ENCODE assay signal across 18 mouse cellular contexts in genomic region chr10:37219936-37220335, GRCm38 (mm10).
A peak's percentile ranks its signal among the peaks of the same experiment; 100 is the strongest.
DNase-seq lines count a peak whose midpoint lies in the region; ATAC-seq lines count a peak whose summit lies in the region.
"Had no signal": no experiment of that assay in that cellular context is flagged by ENCODE, and none has a peak within 500 bp of the region (broad histone marks: within the 10 kb centered on the region; RNA-seq: fewer than 3 reads in every experiment).

No protein-coding gene starts in this region.

- WGBS in kidney, embryonic 14.5 days = 52% methylated on average over 4 of the region's 4 CpGs
- 57% methylated on average over 4 of the region's 4 CpGs for WGBS in kidney, embryonic 15.5 days
- WGBS in liver, embryonic 15.5 days (ENCODE audit: insufficient replicate concordance) = 44% methylated on average over 4 of the region's 4 CpGs

- ATAC-seq in kidney, embryonic 14.5 days (ENCODE audit: low FRiP score, low TSS enrichment) = no peak
- peak; percentile 15; the same call in 1 of the 2 replicates for ATAC-seq in kidney, embryonic 15.5 days (replicated peaks; ENCODE audit: low FRiP score)
- ATAC-seq in liver, embryonic 15.5 days (ENCODE audit: insufficient read depth) = peak; percentile 16; the same call in 1 of the 2 replicates

- no peak overlapping the region for H3K9ac ChIP-seq in kidney, embryonic 14.5 days (ENCODE audit: low read depth, low read length)
- no peak overlapping the region for H3K9ac ChIP-seq in kidney, embryonic 15.5 days
- H3K9ac ChIP-seq in liver, embryonic 15.5 days = no peak overlapping the region
- H3K9ac ChIP-seq: neural tube, embryonic 13.5 days had no signal

- no peaks in the 10 kb centered on the region for H3K9me3 ChIP-seq in kidney, embryonic 14.5 days (ENCODE audit: control insufficient read depth, low read length)
- H3K9me3 ChIP-seq in kidney, embryonic 15.5 days (replicated peaks) = no peaks in the 10 kb centered on the region
- H3K9me3 ChIP-seq in liver, embryonic 15.5 days (replicated peaks) = no peaks in the 10 kb centered on the region
- H3K9me3 ChIP-seq: hindbrain, embryonic 10.5 days; neural tube, embryonic 13.5 days had no signal

- H3K27ac ChIP-seq in kidney, embryonic 14.5 days (ENCODE audit: low read depth, low read length) = no peak overlapping the region
- peak overlapping the region; percentile 14; the same call in 1 of the 2 replicates for H3K27ac ChIP-seq in kidney, embryonic 15.5 days
- peak overlapping the region; percentile 65; the same call in 1 of the 2 replicates for H3K27ac ChIP-seq in liver, embryonic 15.5 days (replicated peaks)
- H3K27ac ChIP-seq: heart, adult 2 months; hindbrain, embryonic 10.5 days; neural tube, embryonic 13.5 days had no signal

- no peaks in the 10 kb centered on the region for H3K36me3 ChIP-seq in kidney, embryonic 14.5 days (ENCODE audit: control insufficient read depth, insufficient read depth, low read length)
- H3K36me3 ChIP-seq in kidney, embryonic 15.5 days = no peaks in the 10 kb centered on the region
- H3K36me3 ChIP-seq in liver, embryonic 15.5 days (replicated peaks) = no peaks in the 10 kb centered on the region
- H3K36me3 ChIP-seq: hindbrain, embryonic 10.5 days; neural tube, embryonic 13.5 days had no signal

- H3K4me3 ChIP-seq in kidney, embryonic 14.5 days (ENCODE audit: low read length) = no peak overlapping the region
- no peak overlapping the region for H3K4me3 ChIP-seq in kidney, embryonic 15.5 days (replicated peaks)
- H3K4me3 ChIP-seq in liver, embryonic 15.5 days (replicated peaks) = no peak overlapping the region
- H3K4me3 ChIP-seq: heart, adult 2 months; hindbrain, embryonic 10.5 days; neural tube, embryonic 13.5 days had no signal

- DNase-seq in embryo, embryonic 9.5 days (ENCODE audit: extremely low spot score) = peak; percentile 12
- no peak for DNase-seq in embryo, embryonic 10 days (ENCODE audit: low spot score)
- DNase-seq in kidney, adult 11 months = peak; percentile 40
- no peak for DNase-seq in cerebellum, adult 8-10 months
- no peak for DNase-seq in spleen, adult 12 weeks (ENCODE audit: low spot score)
- DNase-seq: adrenal gland, adult 8-10 months; cerebellum, adult 18-20 months; left cerebral cortex, postnatal 4 days; lung, adult 18-20 months; right cerebral cortex, postnatal 14 days; thymus, postnatal 25 days had no signal

- no peaks in the 10 kb centered on the region for H3K4me1 ChIP-seq in kidney, embryonic 14.5 days (ENCODE audit: control insufficient read depth, insufficient read depth, low read length)
- H3K4me1 ChIP-seq in kidney, embryonic 15.5 days = peaks cover 4% of the 10 kb centered on the region; the same call in 1 of the 2 replicates
- H3K4me1 ChIP-seq in liver, embryonic 15.5 days (replicated peaks) = peaks cover 48% of the 10 kb centered on the region
- H3K4me1 ChIP-seq: hindbrain, embryonic 10.5 days; neural tube, embryonic 13.5 days had no signal

- H3K4me2 ChIP-seq in kidney, embryonic 14.5 days (replicated peaks; ENCODE audit: low read depth, low read length) = no peak overlapping the region
- H3K4me2 ChIP-seq in kidney, embryonic 15.5 days = no peak overlapping the region
- peak overlapping the region; percentile 45; the same call in 1 of the 2 replicates for H3K4me2 ChIP-seq in liver, embryonic 15.5 days
- H3K4me2 ChIP-seq: neural tube, embryonic 13.5 days had no signal

- no peaks in the 10 kb centered on the region for H3K27me3 ChIP-seq in kidney, embryonic 14.5 days (ENCODE audit: control insufficient read depth, insufficient read depth, low read length)
- no peaks in the 10 kb centered on the region for H3K27me3 ChIP-seq in kidney, embryonic 15.5 days
- no peaks in the 10 kb centered on the region for H3K27me3 ChIP-seq in liver, embryonic 15.5 days
- H3K27me3 ChIP-seq: CH12.LX; neural tube, embryonic 13.5 days had no signal

Comparison
In these comparisons a context has a peak if more than half of its experiments do, and no peak if none do; other contexts are left out.
1. DNase-seq: peak in embryo, embryonic 9.5 days (single experiment) and kidney, adult 11 months (single experiment); none in embryo, embryonic 10 days (single experiment), cerebellum, adult 8-10 months (single experiment) and spleen, adult 12 weeks (single experiment).